Mouse (Mus musculus) kidney, adult 8-10 months (tissue): ENCODE results near the gene Plxdc2.

Source experiments
- DNase-seq, 2 experiments: peaks; one replicate each; pipeline ENCODE4 v3.0.0; 2022

Gene Plxdc2

GRCm38 (mm10) chr2:16439030-16439429 lies 82.9 kb downstream of the Plxdc2 start:
- DNase-seq = no peak

DNA sequence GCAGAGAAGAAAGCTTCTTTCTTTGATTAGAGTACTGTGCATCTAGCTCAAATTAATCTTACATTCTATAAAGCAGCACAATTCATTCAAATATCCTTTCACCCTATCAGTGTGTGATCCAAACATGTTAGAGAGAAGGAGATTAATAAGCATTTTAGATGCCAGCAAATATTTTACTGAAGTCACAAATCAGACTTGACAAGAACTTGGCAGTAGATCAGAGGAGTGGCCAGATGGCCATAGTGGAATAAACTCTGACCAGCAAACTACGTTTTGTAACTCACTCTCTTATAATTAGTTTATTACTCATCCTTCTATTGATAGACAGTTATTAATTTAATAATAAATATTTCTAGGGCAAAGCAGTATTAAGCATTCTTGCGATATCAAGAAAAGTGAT lies 86.5 kb downstream of the Plxdc2 start:
- DNase-seq = no peak

- no peak for DNase-seq
These were observed 91.8 kb downstream of the Plxdc2 start for GRCm38 (mm10) chr2:16447936-16448335.

- peak; percentile 71 to 73 for DNase-seq
These were observed 94.9 kb downstream of the Plxdc2 start for GRCm38 (mm10) chr2:16450838-16451665.

DNA sequence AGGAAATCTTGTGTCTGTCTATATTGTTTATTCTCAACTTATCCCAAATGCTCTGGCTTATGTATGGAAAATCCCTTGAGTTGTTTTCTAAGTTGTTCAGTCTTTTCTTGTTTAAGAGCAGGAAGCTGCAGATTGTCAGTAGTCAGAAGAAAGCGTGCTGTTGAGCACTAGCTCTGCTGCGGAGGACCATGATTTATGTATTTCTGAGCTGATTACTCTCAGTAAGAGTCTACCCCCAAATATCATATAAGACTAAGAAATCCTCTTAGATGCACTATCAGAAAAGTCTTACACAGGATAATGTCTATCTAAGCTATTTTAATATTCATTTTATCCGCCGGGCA lies 95.5 kb downstream of the Plxdc2 start:
- DNase-seq = no peak

GRCm38 (mm10) chr2:16452080-16452479 lies 96.0 kb downstream of the Plxdc2 start:
- DNase-seq = no peak

DNA sequence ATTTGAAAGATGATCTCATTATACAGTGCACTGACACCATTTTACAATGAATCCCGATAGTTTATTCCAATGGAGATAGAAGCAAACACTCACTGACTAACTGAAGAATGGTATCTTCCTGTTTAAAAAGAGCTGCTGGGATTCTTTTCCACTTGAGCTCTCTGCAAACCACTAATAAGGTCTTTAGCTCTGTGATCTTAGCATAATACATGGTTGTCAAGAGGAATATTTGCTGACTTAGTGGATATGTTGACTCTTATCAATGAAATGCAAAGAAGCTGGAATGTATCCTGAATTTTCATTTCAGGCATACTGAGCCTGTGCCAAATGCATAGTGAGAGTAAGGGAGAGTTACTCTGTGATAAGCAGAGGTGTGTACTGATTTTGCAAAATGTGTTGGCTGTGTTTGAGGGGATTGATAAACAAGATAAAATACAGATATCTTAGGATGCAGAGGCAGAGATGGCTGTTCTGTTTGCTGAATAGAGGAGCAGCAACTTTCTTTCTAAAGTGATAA lies 100.2 kb downstream of the Plxdc2 start:
- no peak for DNase-seq

- DNase-seq = no peak
These were observed 103.4 kb downstream of the Plxdc2 start for GRCm38 (mm10) chr2:16459490-16459889.

DNA sequence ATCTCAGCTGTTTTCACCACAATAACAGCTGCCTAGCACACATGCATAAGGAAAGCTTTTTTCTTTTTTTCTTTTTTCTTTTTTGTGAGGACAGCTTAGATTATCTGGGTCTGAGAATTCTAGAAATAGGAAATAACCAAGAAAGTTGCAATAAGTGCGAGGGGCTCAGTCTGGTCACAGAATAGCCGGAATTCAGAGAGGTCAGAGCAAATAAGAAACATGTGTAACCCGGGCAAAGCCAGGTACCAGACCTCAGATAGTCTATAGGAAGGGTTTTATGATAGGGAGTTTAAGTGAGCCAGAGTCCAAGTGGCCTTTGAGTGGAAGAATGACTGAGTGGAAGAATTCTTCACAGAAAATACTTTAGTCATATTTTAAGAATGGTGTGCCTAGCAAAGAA lies 114.0 kb downstream of the Plxdc2 start:
- DNase-seq = no peak

- DNase-seq = no peak
These were observed 127.8 kb downstream of the Plxdc2 start for GRCm38 (mm10) chr2:16483943-16484342.

GRCm38 (mm10) chr2:16485970-16486369 lies 129.9 kb downstream of the Plxdc2 start:
- no peak for DNase-seq

DNA sequence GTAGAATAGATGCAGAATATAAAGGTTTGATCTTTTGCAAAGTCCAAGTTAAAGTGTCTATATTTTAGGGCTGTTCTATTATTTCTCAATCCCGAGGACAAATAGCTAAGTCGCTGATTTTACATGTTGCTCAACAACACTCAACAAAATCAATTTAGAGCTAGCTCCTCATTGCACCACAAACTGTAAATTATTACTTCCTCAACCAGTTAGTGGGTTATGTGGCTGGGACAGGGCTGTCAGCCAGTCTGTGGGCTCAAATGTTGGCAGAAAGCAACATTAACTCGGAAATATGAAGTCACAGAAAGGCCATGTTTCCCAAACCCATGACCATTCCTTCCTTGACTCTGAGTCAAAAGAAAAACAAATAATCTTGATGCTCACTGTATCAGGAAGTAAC lies 135.1 kb downstream of the Plxdc2 start:
- DNase-seq = peak in 1 of 2 experiments; percentile 8

DNA sequence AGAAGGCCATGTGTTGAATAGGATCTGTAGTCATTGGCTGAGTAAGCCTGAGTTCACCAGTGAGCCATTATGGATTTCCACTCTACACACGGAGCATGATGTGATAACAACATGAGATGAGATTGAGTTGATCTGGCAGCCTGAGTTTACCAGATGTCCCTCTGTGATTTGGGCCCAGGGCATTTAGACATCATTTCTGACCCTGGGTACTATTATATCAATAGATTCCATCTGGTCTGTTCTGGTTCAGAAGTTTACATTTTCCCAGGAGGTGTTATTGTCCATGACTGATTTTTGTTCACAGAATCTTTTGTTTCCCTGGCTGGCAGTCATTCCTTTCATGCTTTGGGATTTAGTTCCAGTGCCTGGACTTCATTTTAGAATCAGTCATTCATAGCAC lies 146.7 kb downstream of the Plxdc2 start:
- no peak for DNase-seq

GRCm38 (mm10) chr2:16507540-16508230 lies 151.6 kb downstream of the Plxdc2 start:
- DNase-seq = no peak

GRCm38 (mm10) chr2:16518148-16518547 lies 162.0 kb downstream of the Plxdc2 start:
- no peak for DNase-seq

DNA sequence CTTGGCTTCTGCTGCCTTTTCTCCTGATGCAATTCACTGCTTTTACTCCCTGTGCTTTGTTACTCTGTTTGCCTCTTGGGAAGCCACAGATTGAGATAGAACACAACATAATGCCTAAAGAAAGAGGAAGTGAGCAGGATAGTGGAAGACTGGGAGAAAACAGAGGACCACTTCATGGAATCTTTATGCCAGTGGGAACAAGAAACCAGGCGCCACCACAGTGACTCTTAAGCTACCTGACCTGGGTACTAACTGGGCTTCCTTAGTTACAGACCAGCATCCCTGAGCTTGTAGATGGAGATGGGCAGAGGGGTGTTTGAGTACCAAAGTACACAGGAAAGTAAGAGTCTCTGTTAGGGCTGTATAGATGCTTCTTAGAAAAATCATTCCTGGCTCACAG lies 167.3 kb downstream of the Plxdc2 start:
- no peak for DNase-seq

DNA sequence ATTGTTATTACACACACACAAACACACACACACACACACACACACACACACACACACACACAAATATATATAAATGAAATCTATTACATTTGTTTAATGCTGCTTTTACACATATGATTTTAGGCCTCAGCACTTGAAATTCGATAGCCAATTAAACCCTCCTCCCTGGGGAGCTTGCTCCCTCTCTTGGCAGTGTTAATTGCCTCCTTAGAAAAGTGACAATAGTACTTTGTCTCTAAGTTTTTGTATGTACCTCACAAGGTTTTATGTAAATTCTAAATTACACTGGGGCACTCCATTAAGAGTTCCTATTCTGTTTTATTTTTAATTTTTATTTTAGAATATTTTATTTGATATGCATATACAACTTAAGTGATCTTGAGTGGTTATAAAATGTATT lies 176.1 kb downstream of the Plxdc2 start:
- no peak for DNase-seq

DNA sequence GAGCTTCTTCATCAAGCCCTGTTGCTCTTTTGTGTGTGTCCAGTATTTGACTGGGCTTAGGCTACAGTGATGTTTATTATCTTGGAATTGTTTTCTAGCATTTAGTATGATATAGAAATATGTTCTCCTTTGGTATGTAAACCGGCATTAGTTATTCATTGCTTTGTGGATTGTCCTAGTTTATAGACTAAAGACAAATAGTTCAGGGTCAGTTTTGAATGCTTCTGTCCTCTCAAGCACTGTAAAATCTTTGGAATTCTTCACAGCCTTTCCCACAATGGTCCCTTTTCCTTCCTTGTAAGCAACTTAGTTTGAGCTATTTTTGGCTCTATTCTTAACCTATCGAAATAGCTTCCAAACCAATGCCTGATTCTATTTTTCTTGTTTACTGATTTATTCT lies 178.5 kb downstream of the Plxdc2 start:
- DNase-seq = no peak

GRCm38 (mm10) chr2:16541226-16541625 lies 185.1 kb downstream of the Plxdc2 start:
- DNase-seq = no peak

DNA sequence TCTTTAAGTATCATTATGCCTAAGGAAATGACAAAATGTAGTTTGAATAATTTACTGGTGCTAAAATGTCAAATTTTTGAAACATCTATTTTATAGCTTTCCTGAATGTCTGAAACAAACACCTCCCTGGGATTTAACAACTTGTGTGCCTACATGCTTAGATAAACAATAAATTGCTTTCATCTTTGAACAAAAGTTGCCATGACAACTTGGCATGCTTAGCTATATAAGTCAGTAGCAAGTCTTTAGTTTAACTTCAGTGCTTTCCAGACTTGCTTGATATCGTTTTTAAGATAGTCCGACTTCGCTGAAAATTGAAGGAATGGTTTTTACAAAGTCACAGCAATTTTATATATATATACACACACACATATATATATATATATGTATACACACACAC lies 189.1 kb downstream of the Plxdc2 start:
- no peak for DNase-seq

DNA sequence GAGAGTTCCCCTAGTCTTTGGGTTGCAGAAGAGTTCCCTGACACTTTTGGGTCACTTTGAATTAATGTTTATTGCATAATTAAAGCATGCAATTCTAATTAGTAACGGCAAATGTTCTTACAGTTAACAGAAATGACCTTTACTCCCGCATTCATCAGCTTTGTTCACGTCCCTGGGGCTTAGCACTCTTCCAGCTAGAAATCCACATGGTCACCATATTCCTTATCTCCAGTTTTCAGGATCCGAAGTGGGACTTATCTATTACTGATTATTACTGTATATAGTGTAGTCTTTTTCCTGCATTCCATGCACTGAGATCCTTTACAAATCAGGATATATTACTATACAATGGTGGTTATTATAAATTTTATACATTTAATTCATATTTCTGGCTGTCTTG lies 203.2 kb downstream of the Plxdc2 start:
- peak in 1 of 2 experiments; percentile 8 for DNase-seq

DNA sequence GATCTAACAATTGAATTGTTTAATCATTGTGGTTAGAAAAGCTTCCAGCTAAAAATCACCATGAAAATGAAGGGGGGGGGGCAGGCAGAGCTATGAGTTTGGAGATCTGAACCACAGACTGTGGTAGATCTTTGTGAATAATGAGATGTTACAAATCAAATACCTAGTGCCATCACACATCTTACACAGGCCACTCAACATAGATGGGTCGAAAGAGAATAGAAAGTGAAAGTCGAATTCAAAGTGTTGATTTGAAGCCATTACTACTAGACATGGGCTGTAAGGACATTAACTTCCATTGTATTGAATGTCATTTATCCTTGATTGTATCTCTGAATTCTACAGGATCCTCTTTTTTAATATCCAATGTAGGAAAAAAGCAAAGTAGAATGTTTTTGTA lies 212.2 kb downstream of the Plxdc2 start:
- no peak for DNase-seq

DNA sequence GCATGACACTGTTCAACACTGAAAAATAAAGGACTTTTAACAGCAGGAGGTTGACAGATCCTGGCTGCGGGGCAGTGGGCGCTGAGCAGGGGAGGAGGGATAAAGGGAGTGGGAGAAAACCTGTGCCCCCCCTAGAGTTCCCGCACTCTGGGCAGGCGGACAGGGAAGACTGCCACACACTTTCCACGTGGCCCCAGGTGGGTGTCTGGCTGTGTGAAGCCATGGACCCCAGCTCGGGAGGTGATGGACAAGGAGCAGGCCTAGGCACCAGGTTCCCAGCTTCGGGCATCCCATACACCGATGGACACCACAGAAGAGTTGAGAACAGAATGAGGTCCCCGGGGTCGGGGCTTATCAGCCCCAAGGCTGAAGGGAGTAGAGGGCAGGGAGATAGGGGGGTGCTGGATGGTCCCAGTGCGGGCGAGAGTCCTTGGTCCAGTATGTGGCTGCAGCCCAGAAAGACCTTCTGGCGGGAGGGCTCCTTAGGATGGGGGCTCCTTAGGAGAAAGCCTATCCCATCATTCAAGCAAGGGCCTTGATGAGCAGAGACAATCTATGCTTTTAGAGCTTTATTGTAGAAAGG lies 215.2 kb downstream of the Plxdc2 start:
- no peak for DNase-seq

- peak; percentile 66 to 78 for DNase-seq
These were observed 220.5 kb downstream of the Plxdc2 start for GRCm38 (mm10) chr2:16576566-16576965.
